Mouse (Mus musculus) kidney, postnatal 25 days (tissue): Measurements from ENCODE around the gene Meltf.
A peak's percentile ranks its signal among the peaks of the same experiment; 100 is the strongest.

Source experiments
- DNase-seq, 2 experiments: peaks; one replicate each; pipeline ENCODE4 v3.0.0; 2021; ENCODE audit warnings: mixed read lengths in 2 of 2

Meltf gene

GRCm38 (mm10) chr16:31878573-31879257, at the start of gene Meltf:
Gene Meltf, plus strand, starts transcription at chr16:31878810.
- DNase-seq, result peak; percentile 84

DNA sequence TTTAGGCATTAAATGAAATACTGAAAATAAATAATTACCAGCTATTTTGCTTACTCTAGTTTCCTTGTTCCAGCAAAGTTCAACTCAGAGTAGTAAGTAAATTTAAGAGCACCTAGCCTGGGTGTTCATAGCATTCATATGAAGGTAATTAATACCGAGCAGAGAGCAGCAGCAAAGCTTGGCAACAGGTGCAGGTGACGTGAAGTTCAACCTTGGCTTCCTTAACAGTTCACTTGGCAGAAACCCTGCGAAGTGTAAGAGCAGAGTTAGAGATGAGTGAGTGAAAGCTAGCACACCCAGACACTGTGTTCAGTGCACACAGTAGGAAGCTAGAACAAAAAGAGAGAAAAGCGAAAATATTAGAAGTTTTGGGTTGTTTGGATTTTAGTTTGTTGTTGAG, 47.9 kb upstream of the Meltf start:
- peak in 1 of 2 experiments; percentile 23 for DNase-seq

DNA sequence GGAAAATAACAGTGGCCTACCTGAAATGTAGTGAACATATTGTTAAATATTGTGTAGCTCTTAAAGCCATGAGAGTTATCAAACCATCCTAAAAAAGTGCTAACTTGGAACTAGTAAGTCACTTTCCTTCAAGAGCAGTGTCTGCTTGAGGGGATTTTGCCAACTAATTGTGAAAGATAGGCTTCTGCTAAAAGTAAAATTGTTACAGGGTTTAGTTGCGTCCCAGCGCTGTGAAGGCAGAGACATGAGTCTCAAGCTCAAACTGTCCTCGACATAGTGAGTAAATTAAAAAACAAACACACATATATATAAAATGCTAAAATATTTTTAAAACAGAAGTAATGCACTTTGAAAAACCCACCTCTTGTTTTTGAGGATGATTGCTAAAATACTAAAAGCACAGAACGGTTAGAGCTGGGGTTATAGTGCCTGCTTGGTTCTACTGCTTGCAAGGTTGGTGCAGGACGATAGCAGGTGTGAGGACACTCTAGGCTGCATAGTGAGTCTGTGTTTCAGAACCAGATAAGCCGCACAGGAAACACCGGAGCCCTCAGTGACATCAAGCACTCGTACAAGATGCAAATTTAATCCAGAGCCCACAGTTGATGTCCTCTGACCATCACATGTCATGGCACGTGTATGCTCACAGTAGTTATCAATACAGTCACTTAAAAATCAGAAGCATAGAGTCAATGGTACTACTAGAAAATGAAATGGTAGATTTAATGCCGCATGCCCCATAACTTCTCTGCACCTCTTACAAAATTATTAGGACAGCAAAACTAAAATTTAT, 45.8 kb upstream of the Meltf start:
- DNase-seq, result no peak

DNA sequence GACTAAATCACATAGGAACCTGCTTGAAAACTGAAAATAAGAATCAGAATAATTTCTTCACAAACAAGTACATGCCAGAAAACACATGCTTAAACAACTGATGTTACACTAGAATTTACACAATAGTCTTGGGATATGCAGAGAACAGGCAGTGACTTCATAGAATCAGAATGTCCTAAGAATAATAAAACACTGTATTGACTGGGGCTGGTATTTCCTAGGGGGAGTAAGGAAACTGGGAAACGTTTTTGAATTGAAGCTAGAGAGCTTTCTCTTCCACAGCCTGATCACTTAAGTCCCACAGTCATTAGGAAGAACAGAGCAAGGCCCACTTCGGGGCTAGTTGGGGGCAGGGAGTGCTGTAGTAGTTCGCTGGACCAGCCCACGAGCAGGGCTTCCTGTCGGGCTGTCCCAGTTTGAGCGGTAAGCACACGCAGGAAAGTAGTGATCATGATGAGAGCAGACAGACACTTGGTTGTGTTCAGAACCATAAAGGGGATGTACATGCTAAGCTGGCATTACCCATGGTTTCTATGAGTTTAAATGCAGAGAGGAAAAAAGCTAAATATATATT, 44.5 kb upstream of the Meltf start:
- no peak for DNase-seq

DNA sequence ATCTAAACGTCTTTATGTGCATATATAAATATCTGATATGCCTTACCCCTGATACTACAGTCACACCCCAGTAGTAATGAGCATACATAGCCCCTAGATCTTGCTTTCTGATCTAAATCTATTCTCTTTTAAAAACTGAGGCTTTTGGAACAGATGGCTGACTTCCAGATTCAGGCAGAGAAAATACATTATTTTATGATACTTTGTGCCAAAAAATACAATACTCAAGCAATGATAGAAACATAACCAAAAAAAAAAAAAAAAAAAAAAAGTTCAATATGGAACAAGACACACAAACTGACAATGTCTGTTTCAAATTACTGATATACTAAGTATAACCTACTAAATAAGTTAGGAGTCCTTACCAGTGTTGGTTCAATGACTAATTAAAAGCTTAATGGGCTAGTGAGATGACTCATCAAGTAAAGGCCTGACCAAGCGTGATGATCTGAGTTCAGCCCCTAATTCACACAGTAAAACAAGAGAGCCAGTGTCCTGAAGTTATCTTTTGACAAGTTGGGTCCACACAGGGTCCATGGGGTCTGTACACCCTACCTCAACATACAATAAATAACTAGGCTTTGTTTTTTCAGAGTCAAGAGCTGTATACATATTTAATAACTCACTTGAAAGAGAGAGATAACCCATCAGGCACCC, 43.8 kb upstream of the Meltf start:
- DNase-seq, result no peak

DNA sequence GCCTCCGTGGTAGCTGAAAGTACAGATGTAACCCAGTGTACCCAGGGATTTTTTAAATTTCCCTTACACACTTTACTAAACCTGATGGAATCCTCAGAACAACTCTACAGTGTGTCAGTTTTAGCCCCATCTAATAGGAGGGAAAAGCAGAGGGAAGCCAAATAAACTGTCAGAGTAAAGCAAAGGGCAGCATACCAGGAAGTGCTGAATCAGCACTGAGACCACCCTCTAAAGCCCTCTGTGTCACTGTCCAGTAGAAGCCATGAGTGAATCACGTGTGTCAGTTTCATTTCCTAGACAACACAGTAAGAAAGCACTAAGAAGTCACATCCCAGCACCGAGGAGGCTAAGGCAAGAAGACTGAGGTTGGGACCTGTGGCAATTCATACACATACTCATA, 41.2 kb upstream of the Meltf start:
- no peak for DNase-seq

DNA sequence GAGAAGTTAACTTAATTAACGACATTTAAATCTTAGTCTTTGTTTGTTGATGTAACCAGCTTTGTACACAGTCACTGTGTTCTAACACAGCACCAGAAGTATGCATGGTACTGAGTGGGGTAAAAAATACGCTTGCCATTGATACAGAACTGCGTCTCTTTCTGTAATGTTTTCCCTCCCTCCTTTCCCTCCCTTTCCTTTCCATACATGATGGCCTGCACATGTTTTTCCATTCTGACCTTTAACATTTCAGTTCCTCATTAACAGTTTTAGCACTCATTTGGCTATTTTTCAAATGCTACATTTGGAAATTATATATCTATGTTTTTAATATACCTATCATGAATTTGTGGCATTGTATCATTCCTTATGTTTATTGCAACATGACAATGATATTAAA, 34.4 kb upstream of the Meltf start:
- no peak for DNase-seq

DNA sequence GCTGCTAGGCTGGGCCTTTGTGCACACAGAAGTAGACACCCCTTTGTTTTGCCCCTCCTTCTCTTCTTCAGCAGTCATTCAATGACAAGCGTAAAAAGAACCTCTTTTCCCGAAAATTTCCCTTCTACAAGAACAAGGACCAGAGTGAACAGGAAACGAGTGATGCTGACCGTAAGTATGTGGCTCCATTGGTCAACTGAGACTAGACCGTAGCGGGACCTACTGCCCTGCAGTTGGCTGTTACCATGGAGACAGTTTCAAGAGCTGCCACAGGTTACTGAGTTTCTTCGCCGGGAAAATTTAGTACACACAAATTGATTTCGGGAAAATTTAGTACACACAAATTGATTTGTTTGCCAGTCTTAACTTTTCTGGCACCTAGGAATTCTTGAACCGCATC, 31.8 kb upstream of the Meltf start:
- no peak for DNase-seq

DNA sequence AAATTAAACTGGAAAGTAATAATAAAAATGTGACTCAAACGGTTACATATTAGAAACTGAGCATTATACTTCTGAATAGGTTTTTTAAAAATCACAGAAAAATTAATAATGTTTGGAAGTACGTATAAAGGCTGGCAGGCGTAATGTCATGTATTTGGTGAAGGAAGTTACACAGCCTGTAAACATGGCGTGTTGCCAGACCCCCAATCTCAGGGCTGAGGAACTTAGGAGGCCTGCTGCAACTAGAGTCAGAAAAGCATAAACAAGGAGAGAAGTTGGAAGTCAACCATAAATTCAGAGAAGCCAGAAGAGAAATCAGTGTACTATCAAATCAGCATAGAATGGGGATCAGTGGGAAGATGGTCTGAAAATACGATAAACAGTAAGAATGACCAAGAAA, 14.7 kb upstream of the Meltf start:
- DNase-seq, result no peak

GRCm38 (mm10) chr16:31865242-31865641, 13.4 kb upstream of the Meltf start:
- DNase-seq, result no peak

- no peak for DNase-seq
Observed at GRCm38 (mm10) chr16:31866911-31867310, 11.7 kb upstream of the Meltf start.

- no peak for DNase-seq
Observed at GRCm38 (mm10) chr16:31867736-31868135, 10.9 kb upstream of the Meltf start.

DNA sequence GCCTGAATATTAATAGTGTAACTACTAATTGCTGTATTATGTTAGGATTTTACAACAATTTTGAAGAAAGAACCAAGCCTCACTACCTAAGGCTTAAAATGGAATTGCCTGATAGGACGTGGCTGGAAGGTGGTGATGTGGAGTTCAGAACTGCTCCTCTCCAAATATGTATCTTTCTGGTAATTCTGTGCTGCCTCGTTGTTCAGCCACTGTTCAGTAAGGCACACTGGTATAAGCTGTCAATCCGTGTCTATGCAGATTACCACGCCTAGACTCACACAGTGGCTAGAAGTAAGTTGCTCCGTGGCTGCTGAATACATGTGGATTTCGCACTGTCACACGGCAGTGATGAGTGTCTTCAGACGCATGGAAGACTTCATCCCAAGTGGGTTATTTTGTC, 4.9 kb upstream of the Meltf start:
- DNase-seq, result no peak

GRCm38 (mm10) chr16:31875391-31875790, 3.2 kb upstream of the Meltf start:
- DNase-seq, result no peak

DNA sequence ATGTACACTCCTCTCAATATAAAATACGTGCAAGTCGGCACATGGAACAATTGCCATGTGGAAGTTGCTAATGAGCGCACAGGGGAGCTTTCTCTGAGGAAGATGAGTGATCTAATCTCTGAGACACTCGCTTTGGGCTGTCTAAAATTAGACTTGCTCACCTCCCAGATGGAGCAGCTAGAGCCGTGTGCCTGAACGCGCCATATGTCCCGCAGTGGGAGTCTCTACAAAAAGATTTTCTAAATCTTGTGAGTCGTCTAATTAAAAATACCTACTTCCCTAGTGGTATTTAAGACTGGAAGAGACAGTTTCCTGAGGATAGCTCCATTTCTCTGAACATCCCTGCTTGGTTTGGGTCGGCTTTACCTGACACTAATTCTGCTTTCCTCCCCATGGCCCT, 2.2 kb upstream of the Meltf start:
- no peak for DNase-seq

GRCm38 (mm10) chr16:31878052-31878451, 558 bp upstream of the Meltf start:
- DNase-seq, result peak in 1 of 2 experiments; percentile 23

- DNase-seq, result peak in 1 of 2 experiments; percentile 14
Observed at GRCm38 (mm10) chr16:31880146-31880840, 1.7 kb downstream of the Meltf start.

GRCm38 (mm10) chr16:31882381-31882908, 3.8 kb downstream of the Meltf start:
- peak in 1 of 2 experiments; percentile 30 for DNase-seq

- peak in 1 of 2 experiments; percentile 27 for DNase-seq
Observed at GRCm38 (mm10) chr16:31883302-31883701, 4.7 kb downstream of the Meltf start.

GRCm38 (mm10) chr16:31883902-31884301, 5.3 kb downstream of the Meltf start:
- DNase-seq, result peak in 1 of 2 experiments; percentile 14

DNA sequence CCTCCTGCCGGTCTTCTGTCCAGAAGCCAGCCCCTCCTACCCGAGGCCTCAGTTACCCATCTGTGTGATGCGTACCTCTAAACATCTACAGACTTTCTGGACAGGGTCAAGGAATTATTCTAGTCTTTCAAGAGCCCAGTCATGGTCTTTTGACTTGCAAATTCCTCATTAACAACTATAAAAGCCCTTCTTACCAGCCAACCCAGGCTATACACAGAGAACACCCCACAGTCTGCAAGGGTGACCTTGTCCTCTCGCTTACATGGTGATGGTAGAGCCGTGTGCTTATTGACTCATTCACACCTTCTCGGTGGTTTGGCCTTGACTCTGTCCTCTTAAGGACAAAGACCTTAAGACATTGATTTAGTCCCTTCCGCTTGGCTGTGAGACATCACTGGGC, 12.3 kb downstream of the Meltf start:
- no peak for DNase-seq

GRCm38 (mm10) chr16:31893396-31894141, 15.0 kb downstream of the Meltf start:
- DNase-seq, result no peak
